Mouse (Mus musculus) thymus, postnatal 10 days (tissue): ENCODE measurements around the gene Hist3h2ba.

Experiments
- DNase-seq, 2 experiments: peaks; one replicate each; pipeline ENCODE4 v3.0.0; 2021; ENCODE audit warnings: low spot score in 2 of 2

Gene Hist3h2ba

DNA sequence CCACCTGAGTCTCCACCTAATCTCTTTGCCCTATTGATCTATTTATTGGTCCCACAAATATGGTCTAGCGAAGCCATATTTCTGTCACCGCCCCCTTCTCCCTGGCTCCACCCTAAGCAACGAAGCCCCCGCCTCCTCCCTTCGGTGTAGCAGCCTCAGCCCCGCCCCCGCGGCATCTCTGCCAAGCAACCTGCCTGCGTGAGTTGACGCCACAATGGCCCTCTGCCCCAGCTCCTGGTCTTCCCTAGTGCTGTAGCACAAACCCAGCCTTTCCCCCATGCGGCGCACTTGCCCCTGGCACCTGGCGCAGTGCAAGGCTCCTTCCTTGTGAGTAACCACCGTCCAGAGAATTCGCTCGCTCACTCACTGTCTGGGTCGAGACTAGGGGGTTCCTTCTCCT lies 14.8 kb downstream of the Hist3h2ba start:
- no peak for DNase-seq

DNA sequence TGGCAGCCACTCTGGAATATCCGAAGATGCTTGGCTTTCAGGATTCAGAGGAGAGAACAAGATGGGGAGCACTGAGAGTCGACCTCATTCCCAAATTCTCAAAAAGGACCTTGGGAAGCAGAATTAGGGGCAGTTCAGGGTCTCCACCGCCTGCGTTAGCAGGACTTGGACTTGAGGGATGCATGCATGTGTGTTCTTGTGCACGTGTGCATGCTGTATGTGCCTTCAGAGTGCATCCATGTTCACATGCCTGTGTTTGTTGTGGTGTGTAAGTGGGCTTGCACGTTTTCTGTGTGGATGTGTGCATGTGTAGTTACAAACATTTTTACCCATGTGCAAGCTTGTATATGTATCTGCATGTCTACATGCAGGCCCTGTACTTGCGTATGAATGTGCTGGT lies 15.5 kb downstream of the Hist3h2ba start:
- DNase-seq, result no peak

DNA sequence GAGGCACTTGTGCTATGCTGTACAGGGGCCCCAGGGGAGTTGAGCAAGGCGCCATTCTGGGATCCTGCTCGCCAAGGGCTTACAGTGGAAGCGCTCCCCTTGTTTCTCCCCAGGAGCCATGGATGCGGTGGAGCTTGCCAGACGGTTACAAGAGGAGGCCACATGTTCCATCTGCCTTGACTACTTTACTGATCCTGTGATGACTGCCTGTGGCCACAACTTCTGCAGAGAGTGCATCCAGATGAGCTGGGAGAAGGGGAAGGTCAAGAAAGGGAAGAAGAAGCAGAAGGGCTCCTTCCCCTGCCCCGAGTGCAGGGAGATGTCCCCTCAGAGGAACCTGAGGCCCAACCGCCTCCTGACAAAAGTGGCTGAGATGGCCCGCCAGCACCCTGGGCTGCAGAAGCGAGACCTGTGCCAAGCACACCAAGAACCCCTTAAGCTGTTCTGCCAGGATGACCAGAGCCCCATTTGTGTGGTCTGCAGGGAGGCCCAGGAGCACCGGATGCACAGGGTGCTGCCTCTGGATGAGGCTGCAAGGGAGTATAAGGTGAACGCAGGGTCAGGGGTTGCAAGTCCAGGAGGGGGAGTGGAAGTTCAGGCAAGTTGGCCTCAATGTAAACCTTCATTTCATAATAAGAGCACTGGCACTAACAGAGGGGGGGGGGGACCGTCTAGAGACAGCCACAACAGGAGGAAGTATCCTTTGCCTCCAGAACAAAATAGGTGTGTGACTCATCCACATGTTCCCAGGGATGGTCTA lies 16.5 kb downstream of the Hist3h2ba start:
- no peak for DNase-seq

DNA sequence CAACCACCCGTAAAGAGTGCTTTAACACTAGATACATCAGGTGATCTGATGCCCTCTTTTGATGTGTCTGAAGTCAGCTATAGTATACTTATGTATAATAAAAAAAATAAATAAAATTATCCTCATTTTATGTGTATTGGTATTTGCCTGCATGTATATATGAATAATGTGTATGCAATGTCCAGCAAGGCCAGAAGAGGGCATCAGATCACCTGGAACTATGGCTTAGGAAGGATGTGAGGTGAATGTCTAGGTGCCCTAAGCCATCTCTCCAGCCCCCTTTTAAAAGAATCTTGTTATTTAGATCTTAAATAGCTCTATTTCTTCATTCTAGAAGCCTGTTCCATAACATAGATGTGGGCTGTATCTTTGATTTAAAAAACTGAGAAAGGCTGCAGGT lies 18.6 kb downstream of the Hist3h2ba start:
- peak in 1 of 2 experiments; percentile 56 for DNase-seq

DNA sequence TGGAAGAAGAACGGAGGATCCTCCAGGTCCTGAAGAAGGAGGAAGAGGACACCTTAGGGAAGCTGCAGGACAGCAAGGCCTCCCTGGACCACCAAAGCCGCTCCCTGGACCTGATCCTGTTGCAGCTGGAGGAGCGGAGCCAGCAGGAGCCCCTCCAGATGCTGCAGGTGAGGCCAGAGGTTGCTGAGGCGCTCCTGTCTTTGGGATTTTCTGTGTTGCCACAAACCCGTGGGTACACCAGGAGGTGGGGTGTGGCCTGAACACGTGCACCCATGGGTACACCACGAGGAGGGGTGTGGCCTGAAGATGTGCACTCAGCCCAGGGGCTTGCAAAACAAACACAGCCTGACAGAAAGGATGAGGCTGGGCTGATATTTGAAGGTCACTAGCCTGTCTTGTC lies 19.8 kb downstream of the Hist3h2ba start:
- no peak for DNase-seq

DNA sequence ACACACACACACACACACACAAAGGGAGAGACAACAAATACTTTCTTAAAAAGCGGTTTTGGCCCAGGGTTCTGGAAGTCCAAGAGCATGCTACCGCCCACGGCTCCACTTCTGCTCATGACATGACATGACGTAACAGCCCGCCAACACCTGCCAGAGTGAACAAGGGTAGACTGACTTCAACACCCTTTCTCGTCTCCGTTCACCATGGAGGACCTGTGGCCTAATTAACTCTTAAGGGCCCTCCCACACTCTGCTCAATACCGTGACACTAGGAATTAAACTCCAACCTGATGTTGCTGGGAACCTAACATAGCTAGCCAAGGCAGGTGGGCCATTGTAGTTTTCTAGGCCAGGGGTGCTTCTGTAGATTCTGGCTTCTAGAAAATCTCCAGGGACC lies 20.3 kb downstream of the Hist3h2ba start:
- no peak for DNase-seq

DNA sequence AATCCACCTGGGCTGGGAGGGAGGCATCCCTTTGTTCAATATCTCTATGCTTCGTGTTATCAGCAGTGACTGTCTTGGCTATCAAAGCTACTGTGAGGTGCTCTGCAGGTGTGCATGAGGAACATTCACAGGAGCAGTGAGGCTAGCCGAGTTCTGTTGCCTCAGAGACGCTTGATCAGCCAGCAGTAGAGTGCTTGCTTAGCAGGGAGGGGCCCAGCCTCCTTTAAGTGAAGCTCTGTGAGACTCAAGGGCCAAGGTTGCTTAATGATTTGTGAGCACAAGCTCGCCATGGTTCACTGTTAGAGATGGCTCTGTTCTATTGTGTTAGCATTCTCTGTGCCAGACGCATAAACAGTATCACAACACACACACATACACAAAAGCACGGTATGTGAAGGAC lies 20.9 kb downstream of the Hist3h2ba start:
- DNase-seq, result no peak

DNA sequence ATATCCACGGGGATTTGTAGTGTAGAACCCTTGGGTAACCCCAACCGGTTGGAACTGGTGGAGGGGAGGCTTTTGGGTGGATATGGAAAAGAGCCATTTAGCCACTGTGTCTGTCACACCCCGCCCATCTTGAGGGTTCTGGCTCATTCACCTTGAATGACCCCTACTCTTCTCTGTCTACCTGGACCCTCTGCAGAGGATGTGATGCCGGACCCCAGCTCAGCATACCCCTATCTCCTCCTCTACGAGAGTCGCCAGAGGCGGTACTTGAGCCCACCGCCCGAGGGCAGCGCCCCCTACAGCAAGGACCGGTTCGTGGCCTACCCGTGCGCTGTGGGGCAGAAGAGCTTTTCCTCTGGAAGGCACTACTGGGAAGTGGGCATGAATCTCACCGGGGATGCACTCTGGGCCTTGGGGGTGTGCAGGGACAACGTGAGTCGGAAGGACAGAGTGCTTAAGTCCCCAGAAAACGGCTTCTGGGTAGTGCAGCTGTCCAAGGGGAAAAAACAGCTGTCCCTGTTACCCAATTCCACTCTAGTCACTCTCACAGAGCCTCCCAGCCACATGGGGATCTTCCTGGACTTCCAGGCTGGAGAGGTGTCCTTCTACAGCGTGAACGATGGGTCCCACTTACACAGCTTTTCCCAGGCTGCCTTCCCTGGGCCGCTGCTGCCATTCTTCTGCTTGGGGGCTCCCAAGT lies 22.3 kb downstream of the Hist3h2ba start:
- DNase-seq, result no peak

DNA sequence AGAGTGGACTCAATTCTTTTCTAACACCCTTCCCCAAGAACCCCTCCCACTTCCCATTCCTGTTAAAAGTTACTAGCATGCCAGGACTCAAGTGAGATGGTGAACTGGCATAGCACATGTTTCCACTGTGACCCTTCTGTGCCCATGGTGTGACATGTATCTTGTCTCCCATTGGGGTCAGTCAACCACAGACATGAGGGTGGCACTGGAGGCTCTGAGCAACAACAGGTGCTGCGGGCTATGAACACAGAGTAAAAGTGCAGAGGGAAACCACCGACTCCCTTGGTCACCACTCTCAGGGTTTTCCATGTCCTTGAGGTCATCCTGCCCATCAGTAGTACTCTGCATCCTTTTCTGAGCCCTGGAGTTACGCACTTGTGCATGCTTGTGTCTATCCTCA lies 23.1 kb downstream of the Hist3h2ba start:
- no peak for DNase-seq

DNA sequence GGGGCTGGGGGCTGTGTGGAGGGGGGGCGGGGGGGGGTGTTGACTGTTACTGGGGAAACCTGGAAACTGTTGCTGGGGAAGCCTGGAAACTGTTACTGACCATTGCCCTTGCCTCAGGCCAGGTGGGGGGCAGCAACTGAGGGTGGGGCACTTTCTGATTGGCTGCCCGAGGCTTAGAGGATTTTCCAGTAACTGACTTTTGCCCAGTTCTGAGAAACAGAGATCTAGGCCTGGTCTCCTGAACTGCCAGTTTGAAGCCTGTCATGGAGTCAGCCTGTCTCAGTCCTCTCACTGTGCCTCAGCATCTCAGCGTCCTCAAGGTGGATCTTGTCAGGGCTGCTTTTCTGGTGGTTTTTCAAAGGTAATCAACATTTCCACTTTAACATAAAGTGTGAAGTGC lies 25.7 kb downstream of the Hist3h2ba start:
- no peak for DNase-seq

DNA sequence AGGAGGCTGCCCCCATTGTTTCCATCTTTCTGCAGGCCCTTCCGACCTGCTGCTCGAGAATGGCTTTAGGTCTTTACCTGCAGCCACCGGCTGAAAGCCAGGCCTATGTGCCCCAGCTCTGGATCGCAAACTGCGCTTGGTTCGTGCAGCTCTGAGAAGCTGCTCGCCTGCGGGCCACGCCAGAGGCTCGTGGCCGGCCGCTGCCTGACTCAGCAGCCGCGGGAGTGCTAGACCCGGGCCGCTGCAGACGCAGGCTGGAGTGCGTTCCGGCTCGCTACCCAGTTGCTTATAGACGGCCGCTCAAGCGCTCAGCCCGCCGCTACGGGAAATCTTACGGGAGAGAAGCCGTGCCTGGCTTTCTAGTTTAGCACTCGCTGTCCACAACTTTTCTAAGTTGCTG lies 28.4 kb downstream of the Hist3h2ba start:
- DNase-seq, result peak in 1 of 2 experiments; percentile 43

DNA sequence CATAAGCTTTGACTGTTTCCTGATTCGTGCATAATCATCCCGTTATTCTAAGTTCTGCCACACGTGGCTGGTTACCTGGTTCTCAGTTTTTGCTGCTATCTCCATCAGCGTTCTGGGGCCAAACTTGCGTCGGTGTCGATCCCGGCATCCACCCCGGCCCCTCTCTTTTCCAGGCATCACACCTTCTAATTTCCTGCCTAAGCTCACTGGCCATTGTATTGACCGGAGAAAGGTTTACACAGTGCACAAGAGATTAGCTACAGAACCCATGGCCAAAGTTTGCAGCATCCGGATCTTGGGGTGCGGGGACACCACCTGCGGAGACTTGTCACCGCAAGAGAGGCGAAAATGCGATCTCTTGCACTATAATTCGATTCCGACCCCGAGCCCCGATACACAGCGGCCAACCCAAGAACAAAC lies 28.9 kb downstream of the Hist3h2ba start:
- DNase-seq, result no peak

DNA sequence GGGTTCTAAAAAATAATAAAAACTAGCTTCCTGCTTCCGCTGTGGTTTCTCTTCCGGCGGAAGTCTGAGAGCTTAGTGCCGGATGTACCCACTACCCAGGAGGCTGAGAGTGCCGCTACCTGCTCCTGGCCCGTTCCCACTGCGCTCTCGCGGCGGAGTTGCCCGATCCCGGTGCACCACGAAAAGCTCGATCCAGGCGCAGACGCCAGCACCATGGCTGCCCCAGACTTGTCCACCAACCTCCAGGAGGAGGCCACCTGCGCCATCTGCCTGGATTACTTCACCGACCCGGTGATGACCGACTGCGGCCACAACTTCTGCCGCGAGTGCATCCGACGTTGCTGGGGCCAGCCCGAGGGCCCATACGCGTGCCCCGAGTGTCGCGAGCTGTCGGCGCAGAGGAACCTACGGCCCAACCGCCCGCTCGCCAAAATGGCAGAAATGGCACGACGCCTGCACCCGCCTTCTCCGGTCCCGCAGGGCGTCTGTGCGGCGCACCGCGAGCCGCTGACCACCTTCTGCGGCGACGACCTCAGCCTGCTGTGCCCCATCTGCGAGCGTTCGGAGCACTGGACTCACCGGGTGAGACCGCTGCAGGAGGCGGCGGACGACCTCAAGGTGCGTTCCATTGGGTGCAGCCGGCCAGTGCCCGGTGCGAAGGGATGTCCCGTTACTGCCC lies 29.4 kb downstream of the Hist3h2ba start, which contains the start of gene Trim11:
Gene Trim11, plus strand, starts transcription at position 67 of the 679 bp plus-strand sequence.
- DNase-seq, result peak; percentile 69 to 77

DNA sequence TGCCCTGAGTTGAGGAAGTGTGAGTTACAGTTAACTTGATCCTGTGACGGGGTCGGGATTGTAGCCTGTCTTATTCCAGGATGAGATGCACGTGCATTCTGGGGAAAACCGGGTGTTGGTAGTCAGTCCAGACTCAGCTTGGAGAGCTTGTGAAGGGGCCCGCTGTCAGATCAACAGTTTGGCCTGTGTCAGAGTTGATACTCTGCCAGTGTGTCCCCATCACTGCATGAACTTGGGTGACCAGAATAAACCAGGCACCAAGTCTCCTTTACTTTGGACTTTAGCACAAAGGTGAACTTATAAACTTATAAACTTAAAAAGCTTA lies 29.9 kb downstream of the Hist3h2ba start:
- no peak for DNase-seq

DNA sequence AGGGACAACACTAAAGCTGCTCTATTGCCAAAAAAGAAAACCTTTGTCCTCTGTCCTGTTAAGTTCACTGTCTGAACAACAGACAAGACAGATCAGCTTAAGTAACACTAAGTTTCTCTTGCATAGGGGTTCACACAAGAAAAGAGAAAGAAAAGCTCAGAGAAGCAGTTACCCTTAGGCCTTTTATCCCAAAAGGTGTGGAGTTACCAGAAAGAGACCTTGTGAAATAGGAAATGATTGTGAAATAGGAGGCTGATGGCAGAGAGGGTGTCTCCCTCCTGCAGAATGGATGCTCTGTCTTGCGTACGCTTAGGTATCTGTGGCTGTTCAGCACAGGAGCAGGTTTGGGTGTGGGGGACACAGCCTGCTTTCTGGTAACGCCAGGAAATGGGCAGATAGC lies 30.5 kb downstream of the Hist3h2ba start:
- DNase-seq, result no peak

DNA sequence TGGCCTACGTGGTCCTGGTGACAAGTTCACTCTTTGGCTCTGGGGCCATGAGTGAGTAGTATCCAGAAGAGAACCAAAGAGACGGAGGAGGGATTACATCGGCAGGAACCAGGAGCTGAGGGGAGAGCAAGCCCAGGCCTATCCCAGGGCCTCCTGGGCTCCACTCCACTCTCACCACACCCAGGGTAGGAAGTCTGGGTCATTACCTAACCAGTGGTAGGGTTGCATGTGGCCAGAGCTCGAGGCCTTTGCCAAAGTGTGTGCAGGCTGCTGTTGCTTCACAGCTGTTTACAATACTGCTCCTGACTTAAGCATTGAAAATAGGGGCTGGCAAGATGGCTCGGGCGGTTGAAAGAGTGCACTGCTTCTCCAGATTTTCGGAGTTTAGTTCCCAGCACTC lies 30.9 kb downstream of the Hist3h2ba start:
- no peak for DNase-seq

DNA sequence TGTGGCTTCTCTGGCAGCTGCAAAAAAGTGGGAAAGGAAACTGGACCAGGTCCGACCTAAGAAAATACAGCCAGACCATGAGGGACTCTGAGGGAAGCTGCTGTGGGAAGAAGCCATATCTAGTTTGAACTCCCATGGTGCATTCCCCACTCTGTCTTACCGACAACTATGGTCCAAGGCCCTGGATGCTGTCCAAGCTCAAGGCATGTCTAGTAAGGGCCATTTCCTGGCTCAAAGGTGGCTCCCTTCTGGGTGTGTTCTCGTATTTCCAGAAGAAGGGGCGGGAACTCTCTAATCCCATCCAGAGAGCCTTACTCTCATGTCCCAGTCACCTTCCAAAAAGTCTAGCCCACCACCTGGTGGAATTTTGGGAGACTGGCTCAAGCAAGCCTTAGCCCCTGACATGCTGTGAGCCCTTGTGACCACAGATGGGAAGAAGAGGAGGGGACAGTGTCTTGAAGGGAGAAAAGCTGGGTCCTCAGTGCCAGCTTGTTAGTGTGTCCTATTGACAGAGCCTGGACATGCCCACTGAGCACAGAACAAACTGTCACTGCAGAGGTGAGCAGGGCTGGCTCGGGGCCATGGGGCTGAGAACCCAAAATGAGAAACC lies 31.8 kb downstream of the Hist3h2ba start:
- DNase-seq, result no peak

DNA sequence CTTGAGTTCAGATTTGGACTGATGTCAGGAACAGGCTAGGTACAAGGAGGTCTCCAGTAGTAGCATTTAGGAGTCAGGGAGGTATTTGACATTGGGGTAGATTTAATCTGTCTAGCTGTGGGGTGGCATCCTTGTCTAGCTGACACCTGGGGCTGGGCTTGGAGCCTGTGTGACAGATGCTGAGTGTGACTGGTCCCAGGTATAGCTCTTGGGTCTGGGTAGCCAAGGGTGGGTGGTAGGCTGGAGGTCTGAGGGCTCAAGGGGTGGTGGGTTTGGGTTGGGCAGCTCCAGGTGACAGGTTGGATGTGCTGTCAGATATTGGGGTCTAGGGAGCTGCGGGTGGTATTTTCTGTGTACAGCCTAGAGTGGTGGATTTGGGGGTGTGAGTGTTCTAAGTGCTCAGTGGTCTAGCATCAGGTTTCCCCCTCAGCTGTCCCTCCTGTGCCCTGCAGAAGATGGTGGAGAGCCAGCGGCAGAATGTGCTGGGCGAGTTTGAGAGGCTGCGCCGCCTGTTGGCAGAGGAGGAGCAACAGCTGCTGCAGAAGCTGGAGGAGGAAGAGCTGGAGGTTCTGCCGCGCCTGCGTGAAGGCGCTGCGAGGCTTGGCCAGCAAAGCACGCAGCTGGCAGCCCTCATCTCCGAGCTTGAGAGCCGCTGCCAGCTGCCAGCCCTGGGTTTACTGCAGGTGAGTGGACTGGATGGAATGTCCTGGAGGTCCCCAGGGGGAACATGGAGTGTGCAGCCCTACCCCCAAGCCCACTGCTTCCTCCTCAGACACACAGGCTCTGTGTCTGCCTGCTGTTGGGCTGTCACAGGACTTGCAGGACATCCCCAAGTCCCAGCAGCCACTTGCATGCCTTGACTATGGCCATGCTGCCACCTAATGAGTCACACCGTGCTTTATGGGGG lies 33.1 kb downstream of the Hist3h2ba start:
- DNase-seq, result peak; percentile 81 to 88

DNA sequence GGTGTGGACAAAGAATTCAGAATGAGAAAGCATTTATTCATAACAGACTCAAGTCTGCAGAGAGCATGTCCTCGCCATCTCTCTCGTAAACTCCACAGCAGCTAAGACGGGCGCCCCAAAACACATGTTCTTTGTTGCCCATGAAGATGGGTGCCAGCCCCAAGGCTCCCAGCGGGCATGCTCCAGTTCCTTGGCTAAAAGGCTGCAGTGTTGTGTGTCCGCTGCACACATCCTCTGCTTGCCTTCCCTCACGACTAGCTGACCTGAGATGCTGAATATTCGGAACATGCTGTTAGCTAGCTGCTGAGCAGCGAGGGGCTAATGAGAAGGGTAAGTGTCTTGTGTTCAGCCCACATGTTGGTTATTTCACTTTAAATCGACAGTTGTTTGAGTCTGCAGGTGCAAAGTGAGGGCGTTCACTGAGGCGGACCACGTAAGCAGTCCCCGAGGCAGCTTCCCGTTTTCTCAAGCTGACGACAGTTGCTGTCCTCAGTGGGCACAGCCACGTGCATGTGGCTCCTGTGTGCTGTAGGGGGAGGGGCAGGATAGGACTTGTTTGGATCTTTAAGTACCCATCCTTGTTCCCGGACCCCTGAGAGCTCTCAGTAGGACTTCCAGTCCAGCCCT lies 33.9 kb downstream of the Hist3h2ba start:
- DNase-seq, result peak; percentile 67 to 72

DNA sequence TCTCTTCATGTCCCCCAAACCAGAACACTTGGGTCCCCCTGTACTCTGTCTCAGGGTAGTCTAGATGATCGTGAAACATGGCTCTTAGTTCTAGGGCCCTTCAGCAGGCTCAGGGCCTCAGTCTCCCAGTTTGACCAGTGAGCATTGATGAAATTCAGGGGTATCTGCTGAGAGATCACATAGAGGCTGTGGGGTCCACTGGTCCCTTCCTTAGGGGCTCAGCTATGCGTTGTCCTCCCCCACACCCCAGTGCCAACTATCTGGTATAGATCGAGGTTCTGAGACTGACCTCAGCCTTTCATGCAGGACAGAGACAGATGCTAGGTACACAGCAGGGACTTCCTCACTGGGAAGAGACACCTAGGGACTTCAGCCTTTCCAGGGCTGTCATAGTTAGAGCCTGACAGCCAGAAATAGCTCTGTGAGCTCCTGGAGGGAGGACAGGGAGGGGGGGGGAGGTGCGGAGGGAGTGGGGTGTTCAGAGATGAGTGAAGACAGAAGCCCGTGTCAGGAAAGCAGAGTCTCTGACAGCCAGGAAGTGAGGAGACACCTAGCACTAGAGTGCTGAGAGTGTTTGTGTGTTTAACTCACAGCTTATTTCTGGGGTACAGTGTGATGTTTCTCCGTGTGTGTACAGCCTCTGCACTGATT lies 35.1 kb downstream of the Hist3h2ba start:
- DNase-seq, result no peak
